Mouse (Mus musculus): Measurements from ENCODE around the gene Ptprm.

Gene Ptprm

GRCm38 (mm10) chr17:66979971-66980370 lies 374.3 kb downstream of the Ptprm start:
- DNase-seq (ENCODE audit: low read depth): no peak

GRCm38 (mm10) chr17:66976490-66976889 lies 377.8 kb downstream of the Ptprm start:
- no peak for DNase-seq (ENCODE audit: low read depth)

GRCm38 (mm10) chr17:66972976-66973375 lies 381.3 kb downstream of the Ptprm start:
- DNase-seq (ENCODE audit: low read depth): no peak

GRCm38 (mm10) chr17:66960986-66961385 lies 393.3 kb downstream of the Ptprm start:
- no peak for DNase-seq (ENCODE audit: low read depth)

- no peak for DNase-seq (ENCODE audit: low read depth)
These were observed 393.7 kb downstream of the Ptprm start for GRCm38 (mm10) chr17:66960557-66960956.

- DNase-seq (ENCODE audit: low read depth): no peak
These were observed 394.4 kb downstream of the Ptprm start for GRCm38 (mm10) chr17:66959815-66960214.

GRCm38 (mm10) chr17:66958766-66959165 lies 395.5 kb downstream of the Ptprm start:
- DNase-seq (ENCODE audit: low read depth): no peak

- no peak for DNase-seq (ENCODE audit: low read depth)
These were observed 409.8 kb downstream of the Ptprm start for GRCm38 (mm10) chr17:66944498-66944897.

- DNase-seq (ENCODE audit: low read depth): no peak
These were observed 410.7 kb downstream of the Ptprm start for GRCm38 (mm10) chr17:66943539-66943938.

GRCm38 (mm10) chr17:66925611-66926010 lies 428.6 kb downstream of the Ptprm start:
- no peak for DNase-seq (ENCODE audit: low read depth)

- DNase-seq (ENCODE audit: low read depth): no peak
These were observed 439.6 kb downstream of the Ptprm start for GRCm38 (mm10) chr17:66914696-66915095.

- DNase-seq (ENCODE audit: low read depth): no peak
These were observed 441.7 kb downstream of the Ptprm start for GRCm38 (mm10) chr17:66912533-66912932.

GRCm38 (mm10) chr17:66912120-66912519 lies 442.1 kb downstream of the Ptprm start:
- DNase-seq (ENCODE audit: low read depth): no peak

- DNase-seq (ENCODE audit: low read depth): no peak
These were observed 444.4 kb downstream of the Ptprm start for GRCm38 (mm10) chr17:66909901-66910300.

GRCm38 (mm10) chr17:66908921-66909320 lies 445.3 kb downstream of the Ptprm start:
- DNase-seq (ENCODE audit: low read depth): no peak

- no peak for DNase-seq (ENCODE audit: low read depth)
These were observed 460.1 kb downstream of the Ptprm start for GRCm38 (mm10) chr17:66894181-66894580.

GRCm38 (mm10) chr17:66891916-66892315 lies 462.3 kb downstream of the Ptprm start:
- DNase-seq (ENCODE audit: low read depth): no peak

GRCm38 (mm10) chr17:66891067-66891862 lies 463.0 kb downstream of the Ptprm start:
- no peak for DNase-seq (ENCODE audit: low read depth)

- no peak for DNase-seq (ENCODE audit: low read depth)
These were observed 472.0 kb downstream of the Ptprm start for GRCm38 (mm10) chr17:66882304-66882703.

GRCm38 (mm10) chr17:66880969-66881701 lies 473.1 kb downstream of the Ptprm start:
- no peak for DNase-seq (ENCODE audit: low read depth)

GRCm38 (mm10) chr17:66879151-66879550 lies 475.1 kb downstream of the Ptprm start:
- DNase-seq (ENCODE audit: low read depth): no peak

GRCm38 (mm10) chr17:66877582-66877981 lies 476.7 kb downstream of the Ptprm start:
- DNase-seq (ENCODE audit: low read depth): no peak

- no peak for DNase-seq (ENCODE audit: low read depth)
These were observed 479.4 kb downstream of the Ptprm start for GRCm38 (mm10) chr17:66874810-66875209.
